Mouse (Mus musculus): Measurements from ENCODE around the gene Mylk. TPM values are rescaled to one million over a fixed set of nuclear protein-coding genes. Genes with fewer than 3 reads are reported as not detected.

Mylk gene
- total and polyA plus RNA-seq, 3 experiments, result 28.3 to 42.3 (median 32.9) TPM

DNA sequence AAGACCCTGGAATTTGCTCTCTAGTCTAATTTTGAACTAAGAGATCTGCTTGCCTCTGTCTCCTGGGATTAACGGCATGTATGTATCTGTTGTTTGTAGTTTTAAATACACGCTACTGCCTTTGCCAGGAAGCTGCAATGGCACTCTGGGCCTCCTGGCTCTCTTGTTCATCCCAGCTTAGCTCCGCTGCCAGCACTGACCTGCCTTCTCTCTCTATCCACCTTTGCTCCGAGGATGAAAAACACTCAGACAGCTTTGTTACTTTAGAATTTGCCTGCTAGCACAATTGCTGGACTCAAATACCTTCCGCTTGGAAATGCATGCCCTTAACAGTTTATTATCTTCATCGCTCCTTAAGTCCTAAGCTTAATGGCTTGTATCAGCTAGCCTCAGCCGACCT lies 296.0 kb downstream of the Mylk start:
- Histone ChIP-seq H3K36me3 (ENCODE audit: control insufficient read depth, insufficient read depth, low read length) (no peaks in the 10 kb centered on the region), H3K9ac (ENCODE audit: low read depth, low read length) (no peak overlapping the region), H3K4me1 (ENCODE audit: control insufficient read depth, insufficient read depth, low read length) (no peaks in the 10 kb centered on the region), H3K27ac (no peak overlapping the region), H3K27me3 (ENCODE audit: control insufficient read depth, insufficient read depth, low read length) (no peaks in the 10 kb centered on the region), H3K4me3 (no peak overlapping the region), H3K79me2 (replicated peaks; ENCODE audit: control insufficient read depth, insufficient read depth, low read length) (no peaks in the 10 kb centered on the region; the same call in 1 of the 2 replicates)
- intact Hi-C loops (cut with DNase I), result no loop called here
- no peak for DNase-seq
- no peak for TF ChIP-seq CTCF (IDR thresholded peaks at IDR 0.05)
- TF ChIP-seq EP300 (IDR thresholded peaks at IDR 0.05; ENCODE audit: insufficient read depth, low read depth, low read length), result no peak
- no peak for TF ChIP-seq POLR2A (IDR thresholded peaks at IDR 0.05; ENCODE audit: insufficient read depth, low read depth, low read length)
- 94% methylated on average over 7 of the region's 7 CpGs for WGBS

DNA sequence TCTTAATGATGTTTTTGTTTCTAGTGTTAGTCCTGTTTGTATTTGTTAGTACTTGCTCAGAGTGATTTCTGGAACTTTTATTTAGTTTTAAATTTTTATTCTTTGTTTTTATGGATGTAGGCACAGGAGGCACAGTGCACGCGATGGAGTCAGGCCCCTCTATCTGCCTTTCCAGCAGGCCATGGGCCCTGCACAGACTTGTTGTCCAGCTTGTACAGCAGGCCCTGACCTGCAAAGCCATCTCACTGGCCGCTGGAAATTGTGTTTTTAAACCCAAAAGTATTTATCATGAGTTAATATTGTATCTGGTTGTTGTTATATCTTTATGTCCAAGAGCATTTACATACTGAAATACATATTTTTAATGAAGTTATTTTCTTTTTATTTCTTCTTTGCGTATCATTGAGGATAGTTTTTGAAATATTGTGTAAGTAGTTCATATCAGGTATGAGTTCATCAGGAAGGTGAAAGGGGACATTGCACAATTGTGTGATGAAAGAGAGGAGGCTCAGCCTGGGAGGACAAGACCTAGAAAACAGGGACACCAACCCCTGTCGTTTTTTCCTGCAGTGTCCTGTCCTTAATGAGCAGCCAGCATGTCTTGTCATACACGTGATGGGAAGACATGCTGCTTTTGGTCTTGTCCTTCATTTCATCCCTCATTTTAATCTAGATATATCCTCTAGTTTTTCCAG lies 301.2 kb downstream of the Mylk start:
- TF ChIP-seq EP300 (IDR thresholded peaks at IDR 0.05; ENCODE audit: insufficient read depth, low read depth, low read length), result no peak
- no peak for TF ChIP-seq POLR2A (IDR thresholded peaks at IDR 0.05; ENCODE audit: insufficient read depth, low read depth, low read length)
- no peak for TF ChIP-seq CTCF (IDR thresholded peaks at IDR 0.05)
- Histone ChIP-seq H3K27ac (no peak overlapping the region), H3K4me3 (no peak overlapping the region), H3K27me3 (ENCODE audit: control insufficient read depth, insufficient read depth, low read length) (no peaks in the 10 kb centered on the region), H3K9ac (ENCODE audit: low read depth, low read length) (no peak overlapping the region), H3K4me1 (ENCODE audit: control insufficient read depth, insufficient read depth, low read length) (no peaks in the 10 kb centered on the region), H3K36me3 (ENCODE audit: control insufficient read depth, insufficient read depth, low read length) (no peaks in the 10 kb centered on the region), H3K79me2 (replicated peaks; ENCODE audit: control insufficient read depth, insufficient read depth, low read length) (no peaks in the 10 kb centered on the region; the same call in 1 of the 2 replicates)
- WGBS, result 83% methylated on average over 6 of the region's 6 CpGs
- intact Hi-C loops (cut with DNase I), result no loop called here
- no peak for DNase-seq

DNA sequence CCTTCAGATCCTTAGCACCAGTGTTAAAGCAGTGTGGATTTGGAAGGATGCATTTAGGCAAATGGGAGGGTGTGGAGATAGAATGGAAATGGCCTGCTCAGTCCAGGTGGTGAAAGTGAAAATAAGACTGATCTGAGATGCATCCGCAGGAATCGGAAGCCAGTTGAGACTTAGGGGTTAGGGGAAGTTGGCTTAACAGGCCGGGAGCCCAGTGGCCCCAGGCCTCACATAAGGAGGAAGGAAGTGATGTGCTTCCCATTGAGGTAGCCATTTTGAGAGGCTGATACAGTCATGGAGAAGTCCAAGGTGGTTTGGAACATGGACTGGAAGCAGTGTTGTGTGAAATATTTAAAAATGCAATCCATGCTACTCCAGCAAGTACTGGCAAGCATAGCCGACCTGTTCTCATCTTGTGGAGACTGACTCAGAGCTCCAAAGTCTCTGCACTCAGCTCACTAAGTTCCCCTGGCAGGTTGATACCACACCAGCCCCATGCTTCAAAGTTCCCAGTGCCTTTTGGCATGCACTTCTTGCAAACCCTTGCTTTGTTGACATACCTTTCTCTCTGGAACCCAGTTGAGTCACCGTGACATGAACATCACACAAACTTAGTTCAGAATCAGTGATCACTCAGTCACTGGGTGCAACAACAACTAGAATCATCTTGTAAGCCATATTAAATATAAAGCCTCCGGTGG lies 302.4 kb downstream of the Mylk start:
- H3K9ac ChIP-seq (ENCODE audit: low read depth, low read length), result no peak overlapping the region
- no peak overlapping the region for H3K4me3 ChIP-seq
- no peak for DNase-seq
- intact Hi-C loops (cut with DNase I), result no loop called here
- 81% methylated on average over 6 of the region's 6 CpGs for WGBS
- no peak for TF ChIP-seq CTCF (IDR thresholded peaks at IDR 0.05)
- TF ChIP-seq POLR2A (IDR thresholded peaks at IDR 0.05; ENCODE audit: insufficient read depth, low read depth, low read length), result no peak
- no peak for TF ChIP-seq EP300 (IDR thresholded peaks at IDR 0.05; ENCODE audit: insufficient read depth, low read depth, low read length)
- no peak overlapping the region for H3K27ac ChIP-seq
- H3K27me3 ChIP-seq (ENCODE audit: control insufficient read depth, insufficient read depth, low read length), result no peaks in the 10 kb centered on the region
- no peaks in the 10 kb centered on the region for H3K36me3 ChIP-seq (ENCODE audit: control insufficient read depth, insufficient read depth, low read length)
- no peaks in the 10 kb centered on the region for H3K4me1 ChIP-seq (ENCODE audit: control insufficient read depth, insufficient read depth, low read length)
- no peaks in the 10 kb centered on the region; the same call in 1 of the 2 replicates for H3K79me2 ChIP-seq (replicated peaks; ENCODE audit: control insufficient read depth, insufficient read depth, low read length)

DNA sequence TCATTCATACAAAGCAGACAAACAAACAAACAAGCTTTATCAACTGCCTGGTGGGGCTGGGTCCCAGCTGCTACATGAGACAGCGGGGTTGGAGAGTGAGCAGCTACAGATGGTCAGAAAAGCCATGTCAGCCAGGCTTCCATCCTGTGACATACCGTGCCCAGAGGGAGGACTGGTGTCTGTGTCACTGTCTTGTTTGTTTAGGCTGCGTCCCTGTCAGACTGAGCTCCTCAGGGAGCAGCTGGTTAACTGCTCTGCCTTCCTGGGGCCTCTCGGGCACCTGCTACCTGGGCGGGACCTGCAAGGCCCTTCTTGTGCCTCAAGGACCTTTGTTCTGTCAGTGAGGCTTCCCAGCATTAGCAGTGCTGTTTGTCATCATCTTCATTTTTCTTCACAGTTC lies 306.1 kb downstream of the Mylk start:
- no peak overlapping the region for H3K9ac ChIP-seq (ENCODE audit: low read depth, low read length)
- H3K36me3 ChIP-seq (ENCODE audit: control insufficient read depth, insufficient read depth, low read length), result no peaks in the 10 kb centered on the region
- intact Hi-C loops (cut with DNase I), result no loop called here
- H3K79me2 ChIP-seq (replicated peaks; ENCODE audit: control insufficient read depth, insufficient read depth, low read length), result no peaks in the 10 kb centered on the region
- no peak overlapping the region for H3K4me3 ChIP-seq
- 78% methylated on average over 5 of the region's 5 CpGs for WGBS
- no peak for DNase-seq
- no peak overlapping the region for H3K27ac ChIP-seq
- TF ChIP-seq CTCF (IDR thresholded peaks at IDR 0.05) (no peak), POLR2A (IDR thresholded peaks at IDR 0.05; ENCODE audit: insufficient read depth, low read depth, low read length) (no peak), EP300 (IDR thresholded peaks at IDR 0.05; ENCODE audit: insufficient read depth, low read depth, low read length) (no peak)
- H3K4me1 ChIP-seq (ENCODE audit: control insufficient read depth, insufficient read depth, low read length), result no peaks in the 10 kb centered on the region
- H3K27me3 ChIP-seq (ENCODE audit: control insufficient read depth, insufficient read depth, low read length), result no peaks in the 10 kb centered on the region

Other genes starting within 250 kb of the Mylk start
- 10 to 100 TPM; 26.1 to 31.8 TPM for gene Kalrn, start 171.7 kb upstream of the Mylk start, total RNA-seq (2021)
- 8.2 and 13.6 TPM in 2 replicates for gene Kalrn, start 171.7 kb upstream of the Mylk start, polyA plus RNA-seq (2012; rRNA removed)
- not detected for gene Ropn1, start 95.3 kb upstream of the Mylk start, total RNA-seq (2021)
- gene Ropn1, start 95.3 kb upstream of the Mylk start, polyA plus RNA-seq (2012; rRNA removed), result 0.47 and 0.62 TPM in 2 replicates
- 1 to 10 TPM; 2.4 to 2.8 TPM for gene Ccdc14, start 54.6 kb upstream of the Mylk start, total RNA-seq (2021)
- 1.3 and 2.2 TPM in 2 replicates for gene Ccdc14, start 54.6 kb upstream of the Mylk start, polyA plus RNA-seq (2012; rRNA removed)